Mouse (Mus musculus): ENCODE results near the gene Anxa7. TPM values are rescaled to one million over a fixed set of nuclear protein-coding genes. Genes with fewer than 3 reads are reported as not detected.
A peak's percentile ranks its signal among the peaks of the same experiment; 100 is the strongest.

Gene Anxa7
- 18.0 and 29.8 TPM in 2 replicates for polyA plus RNA-seq (2015; fragmentation: Nextera tagmentation; extraction: Ambion mirVana)

DNA sequence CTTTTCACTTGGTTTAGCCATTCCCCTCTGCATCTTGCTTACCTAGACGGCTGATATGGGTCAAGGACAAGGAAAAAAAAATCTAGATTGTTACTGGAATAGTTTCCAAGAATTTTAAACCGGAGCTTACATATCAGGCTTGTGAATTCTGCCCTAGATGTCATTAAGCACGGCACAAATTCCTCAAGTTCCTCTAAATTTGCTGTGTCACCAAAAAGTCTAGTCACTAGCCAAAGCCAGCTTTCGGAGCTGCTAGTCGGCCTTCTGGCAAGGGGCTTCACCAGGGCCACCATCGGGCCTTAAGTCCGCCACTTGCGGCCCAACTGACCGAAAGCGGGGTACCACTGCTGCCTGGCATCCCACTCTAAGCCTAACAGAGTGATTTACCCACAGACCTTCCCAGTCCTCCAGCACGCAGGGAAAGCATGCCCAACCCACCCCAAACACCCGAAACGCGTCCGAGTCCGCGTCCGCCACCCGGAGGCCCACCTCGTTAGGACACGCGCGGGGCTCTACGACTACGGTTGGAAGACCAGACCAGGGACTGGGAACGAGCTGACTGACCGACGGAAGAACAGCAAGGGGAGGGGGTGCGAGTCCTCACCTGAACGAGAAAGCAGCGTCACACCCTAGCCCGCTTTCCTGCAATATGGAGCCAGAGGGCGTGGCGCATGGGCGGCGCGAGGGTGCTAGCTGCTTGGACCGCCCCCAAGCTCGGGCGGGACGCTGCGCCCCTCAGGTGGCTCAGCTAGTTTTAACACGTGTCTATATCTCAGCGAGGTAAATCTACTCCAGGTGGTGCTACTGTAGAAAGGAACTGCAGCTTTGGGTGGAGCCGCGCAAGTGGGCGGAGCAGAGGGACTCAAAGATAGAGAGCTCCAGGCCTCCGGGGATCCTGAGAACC lies at the start of gene Anxa7:
TSS of gene Anxa7 (minus strand) at position 843 of the 904 bp plus-strand sequence.
- peaks cover 9% of the 10 kb centered on the region for H3K4me1 ChIP-seq
- peak within 1 kb of the TSS; percentile 48 for H3K9ac ChIP-seq (replicated peaks)
- H3K27me3 ChIP-seq (replicated peaks): no peaks in the 10 kb centered on the region
- 1% methylated on average over 48 of the region's 48 CpGs for WGBS
- H3K4me2 ChIP-seq: peak within 1 kb of the TSS; percentile 90
- H3K4me3 ChIP-seq (replicated peaks): peak within 1 kb of the TSS; percentile 61
- peak; percentile 84 for ATAC-seq (ENCODE audit: low FRiP score)
- H3K27ac ChIP-seq (replicated peaks): no peak within 1 kb of the TSS
- H3K9me3 ChIP-seq (replicated peaks): no peaks in the 10 kb centered on the region
- H3K36me3 ChIP-seq: peaks cover 9% of the 10 kb centered on the region; the same call in 1 of the 2 replicates

DNA sequence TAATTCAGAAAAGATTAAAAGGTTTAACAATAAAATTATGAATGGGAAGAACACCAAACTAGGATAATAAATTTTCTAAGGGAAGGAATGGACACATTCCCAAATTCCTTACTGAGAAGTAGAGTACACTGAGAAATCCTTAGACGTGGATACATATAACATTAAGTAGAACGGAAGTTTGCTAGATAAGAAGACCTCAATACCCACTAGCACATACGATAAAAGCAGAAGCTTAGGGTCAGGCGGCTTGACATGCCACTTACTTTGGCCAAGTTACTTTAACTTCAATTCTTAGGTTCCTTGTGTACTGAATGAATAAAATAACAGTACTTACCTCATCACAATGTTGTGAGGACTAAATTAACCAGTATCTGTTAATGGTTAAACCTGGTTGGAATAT lies 49.7 kb upstream of the Anxa7 start:
- WGBS: 94% methylated on average over 4 of the region's 4 CpGs
- Histone ChIP-seq H3K9me3 (replicated peaks) (no peaks in the 10 kb centered on the region), H3K36me3 (no peaks in the 10 kb centered on the region), H3K27me3 (replicated peaks) (no peaks in the 10 kb centered on the region), H3K9ac (replicated peaks) (no peak overlapping the region), H3K4me1 (no peaks in the 10 kb centered on the region), H3K4me2 (no peak overlapping the region), H3K27ac (replicated peaks) (no peak overlapping the region), H3K4me3 (replicated peaks) (no peak overlapping the region)
- ATAC-seq (ENCODE audit: low FRiP score): no peak

DNA sequence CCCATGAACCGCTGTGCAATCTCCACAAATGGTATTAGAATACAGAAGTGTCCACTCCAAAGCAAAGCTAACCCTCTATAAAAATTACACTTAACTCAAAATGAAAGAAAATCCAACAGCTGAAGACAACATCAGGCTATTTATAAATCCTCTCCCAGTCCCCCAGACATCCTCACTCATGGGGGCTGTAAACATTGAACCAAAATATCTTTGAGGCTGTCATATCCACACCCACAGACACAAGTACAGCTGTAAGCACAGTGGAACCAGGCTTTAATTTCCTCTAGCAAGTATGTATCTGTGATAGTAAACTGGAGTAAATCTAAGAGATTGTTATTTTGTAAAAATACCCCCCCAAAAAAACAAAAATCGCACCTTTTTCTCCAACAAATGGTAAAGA lies 40.2 kb upstream of the Anxa7 start:
- Histone ChIP-seq H3K27me3 (replicated peaks) (no peaks in the 10 kb centered on the region), H3K27ac (replicated peaks) (no peak overlapping the region), H3K36me3 (peaks cover 23% of the 10 kb centered on the region), H3K9me3 (replicated peaks) (no peaks in the 10 kb centered on the region), H3K4me1 (no peaks in the 10 kb centered on the region), H3K4me3 (replicated peaks) (no peak overlapping the region), H3K4me2 (no peak overlapping the region), H3K9ac (replicated peaks) (no peak overlapping the region)
- WGBS: 95% methylated on average over 2 of the region's 2 CpGs
- ATAC-seq (ENCODE audit: low FRiP score): no peak

DNA sequence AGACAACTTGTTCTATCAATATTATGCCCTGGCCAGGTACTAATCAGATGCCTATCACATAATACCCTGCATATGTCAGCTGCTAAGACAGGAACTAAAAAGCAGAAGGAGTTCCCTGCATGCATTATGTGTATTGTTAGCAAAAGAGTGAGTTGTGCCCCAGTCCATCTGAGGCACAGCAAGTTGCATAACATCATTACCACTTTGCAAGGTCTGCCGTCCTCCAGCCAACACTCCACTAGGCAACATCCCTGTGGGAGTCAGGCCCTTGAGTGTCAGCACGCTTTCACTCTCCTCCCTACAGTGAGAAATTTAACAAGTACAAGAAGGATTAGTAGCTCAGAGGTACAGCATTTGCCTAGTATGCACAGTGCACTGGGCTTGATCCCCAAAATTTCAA lies 28.5 kb upstream of the Anxa7 start:
- ATAC-seq (ENCODE audit: low FRiP score): no peak
- no peak overlapping the region for H3K9ac ChIP-seq (replicated peaks)
- 74% methylated on average over 2 of the region's 2 CpGs for WGBS
- no peak overlapping the region for H3K4me3 ChIP-seq (replicated peaks)
- H3K9me3 ChIP-seq (replicated peaks): no peaks in the 10 kb centered on the region
- H3K27me3 ChIP-seq (replicated peaks): no peaks in the 10 kb centered on the region
- H3K36me3 ChIP-seq: peaks cover 13% of the 10 kb centered on the region
- H3K4me2 ChIP-seq: no peak overlapping the region
- H3K27ac ChIP-seq (replicated peaks): no peak overlapping the region
- H3K4me1 ChIP-seq: no peaks in the 10 kb centered on the region

DNA sequence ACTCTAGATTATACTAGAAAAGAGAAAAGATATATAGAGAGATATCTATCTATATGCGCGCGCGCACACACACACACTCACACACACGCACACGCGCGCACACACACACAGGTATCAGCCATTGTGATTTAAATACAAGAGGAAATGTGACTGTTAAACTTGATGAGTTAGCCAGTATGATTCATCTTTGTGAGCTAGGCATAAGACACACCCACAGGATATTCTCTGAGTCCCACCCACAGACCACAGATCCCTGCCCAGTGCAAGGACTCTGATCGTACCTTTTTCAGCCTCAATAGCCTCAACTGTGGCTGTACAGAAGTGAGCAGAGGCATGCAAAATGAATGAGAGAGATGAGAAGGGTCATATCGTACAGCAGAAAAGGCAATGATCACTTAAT lies 23.0 kb upstream of the Anxa7 start:
- Histone ChIP-seq H3K4me1 (no peaks in the 10 kb centered on the region), H3K4me2 (no peak overlapping the region)
- WGBS: 97% methylated on average over 10 of the region's 10 CpGs

DNA sequence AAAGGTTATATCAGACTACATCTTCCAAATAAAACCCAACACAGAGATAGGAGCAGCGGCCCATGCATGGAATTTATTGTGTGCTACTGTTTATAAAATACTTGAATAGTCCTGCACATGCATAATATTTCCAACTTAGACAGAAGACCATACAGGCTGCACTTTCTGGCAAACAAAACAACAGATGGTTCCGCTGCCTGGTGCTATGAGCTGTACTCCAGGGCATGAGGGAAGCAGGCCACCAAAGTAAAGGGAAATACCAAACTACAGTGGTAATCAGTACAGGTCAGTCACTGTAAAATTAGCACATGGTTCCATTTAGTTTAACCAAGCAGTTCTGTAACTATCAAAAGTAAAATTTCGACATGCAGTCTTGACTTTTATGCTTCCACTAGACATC lies 20.0 kb upstream of the Anxa7 start:
- WGBS: 94% methylated on average over 3 of the region's 3 CpGs

More for the DNA sequence above, 23.0 kb upstream of the Anxa7 start:
- Histone ChIP-seq H3K27me3 (replicated peaks) (no peaks in the 10 kb centered on the region), H3K4me3 (replicated peaks) (no peak overlapping the region), H3K9ac (replicated peaks) (no peak overlapping the region), H3K36me3 (peaks cover 15% of the 10 kb centered on the region), H3K9me3 (replicated peaks) (no peaks in the 10 kb centered on the region), H3K27ac (replicated peaks) (no peak overlapping the region)
- ATAC-seq (ENCODE audit: low FRiP score): no peak

DNA sequence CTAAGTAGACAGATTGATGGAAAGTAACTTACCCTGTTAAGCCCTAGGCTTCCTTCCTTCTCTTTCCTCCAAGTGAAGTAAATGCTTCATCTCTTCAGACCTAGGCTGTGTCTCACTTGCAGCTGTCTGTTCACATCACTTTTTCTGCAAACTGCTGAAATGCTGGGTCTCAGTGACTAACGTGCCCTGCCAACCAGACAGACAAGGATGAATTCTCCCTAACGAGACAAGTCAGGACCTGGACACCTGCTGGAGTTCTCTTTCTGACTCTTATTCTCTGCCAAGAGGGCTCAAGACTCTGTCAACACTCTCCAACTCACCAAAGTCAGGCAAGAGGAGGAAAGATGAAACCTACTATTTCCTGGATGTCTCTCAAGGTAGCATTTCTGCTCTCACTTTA lies 16.7 kb upstream of the Anxa7 start, which contains the start of gene Mss51:
TSS of gene Mss51 (minus strand) at position 299 of the 400 bp plus-strand sequence.
- Histone ChIP-seq H3K4me3 (replicated peaks) (no peak within 1 kb of the TSS), H3K36me3 (peaks cover 19% of the 10 kb centered on the region), H3K27me3 (replicated peaks) (no peaks in the 10 kb centered on the region), H3K9me3 (replicated peaks) (no peaks in the 10 kb centered on the region), H3K4me1 (no peaks in the 10 kb centered on the region), H3K4me2 (no peak within 1 kb of the TSS), H3K27ac (replicated peaks) (no peak within 1 kb of the TSS), H3K9ac (replicated peaks) (no peak within 1 kb of the TSS)
- no peak for ATAC-seq (ENCODE audit: low FRiP score)
- WGBS: 80% methylated on average over 2 of the region's 2 CpGs

More for the DNA sequence above, 20.0 kb upstream of the Anxa7 start:
- Histone ChIP-seq H3K9me3 (replicated peaks) (no peaks in the 10 kb centered on the region), H3K4me1 (no peaks in the 10 kb centered on the region), H3K9ac (replicated peaks) (no peak overlapping the region), H3K27ac (replicated peaks) (no peak overlapping the region), H3K4me2 (no peak overlapping the region), H3K36me3 (peaks cover 21% of the 10 kb centered on the region), H3K27me3 (replicated peaks) (no peaks in the 10 kb centered on the region), H3K4me3 (replicated peaks) (no peak overlapping the region)
- no peak for ATAC-seq (ENCODE audit: low FRiP score)

DNA sequence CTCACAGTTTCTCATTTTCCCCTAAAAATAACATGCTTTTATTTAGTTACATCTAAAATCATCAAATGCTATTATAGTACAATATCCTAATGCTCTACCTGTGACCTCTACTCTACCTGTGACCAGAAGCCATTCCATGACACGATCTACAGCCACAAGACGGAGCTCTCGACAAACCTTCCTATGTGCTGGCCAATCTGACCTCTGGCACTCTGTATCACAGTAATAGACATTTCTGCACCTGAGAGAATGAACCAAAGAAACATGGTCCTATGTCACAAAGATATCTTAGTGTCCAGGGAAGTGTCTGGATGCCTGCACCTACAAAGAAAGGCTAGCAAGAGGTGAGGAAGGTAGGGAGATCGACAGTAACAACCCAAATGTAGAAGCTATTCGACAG lies 6.1 kb upstream of the Anxa7 start:
- Histone ChIP-seq H3K4me3 (replicated peaks) (no peak overlapping the region), H3K4me1 (no peaks in the 10 kb centered on the region), H3K4me2 (no peak overlapping the region), H3K27me3 (replicated peaks) (no peaks in the 10 kb centered on the region), H3K36me3 (peaks cover 18% of the 10 kb centered on the region), H3K27ac (replicated peaks) (no peak overlapping the region), H3K9me3 (replicated peaks) (no peaks in the 10 kb centered on the region), H3K9ac (replicated peaks) (no peak overlapping the region)
- 98% methylated on average over 5 of the region's 5 CpGs for WGBS
- no peak for ATAC-seq (ENCODE audit: low FRiP score)

DNA sequence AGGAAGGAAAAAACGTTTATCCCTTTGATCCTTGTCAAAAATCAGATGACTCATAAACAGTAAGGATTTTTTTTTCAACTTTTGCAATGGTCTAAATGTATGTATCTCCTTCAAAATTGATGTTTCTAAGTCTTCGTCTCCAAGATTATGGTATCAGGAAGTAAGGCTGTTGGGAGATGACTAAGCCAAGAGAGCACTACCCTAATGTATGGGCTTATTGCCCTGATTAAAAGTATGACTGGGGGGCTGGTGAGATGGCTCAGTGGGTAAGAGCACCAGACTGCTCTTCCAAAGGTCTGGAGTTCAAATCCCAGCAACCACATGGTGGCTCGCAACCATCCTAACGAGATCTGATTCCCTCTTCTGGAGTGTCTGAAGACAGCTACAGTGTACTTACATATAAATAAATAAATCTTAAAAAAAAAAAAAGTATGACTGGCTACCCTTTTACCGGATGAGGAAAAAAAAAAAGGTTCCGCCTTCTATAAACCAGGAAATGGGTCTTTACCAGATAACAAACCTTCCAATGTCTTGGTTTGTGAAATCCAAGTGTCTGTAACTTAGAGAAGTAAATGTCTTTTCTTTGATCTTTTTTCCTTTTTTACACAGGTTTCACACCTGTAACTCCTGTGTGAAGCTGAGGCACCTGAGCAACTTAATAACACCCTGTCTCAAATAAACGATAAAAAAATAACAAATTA lies 2.3 kb upstream of the Anxa7 start:
- no peak overlapping the region for H3K4me2 ChIP-seq
- no peak overlapping the region for H3K9ac ChIP-seq (replicated peaks)
- 91% methylated on average over 7 of the region's 7 CpGs for WGBS
- H3K4me3 ChIP-seq (replicated peaks): no peak overlapping the region
- no peaks in the 10 kb centered on the region for H3K27me3 ChIP-seq (replicated peaks)
- ATAC-seq (ENCODE audit: low FRiP score): no peak
- H3K27ac ChIP-seq (replicated peaks): no peak overlapping the region
- no peaks in the 10 kb centered on the region for H3K9me3 ChIP-seq (replicated peaks)
- H3K4me1 ChIP-seq: peaks cover 9% of the 10 kb centered on the region
- H3K36me3 ChIP-seq: peaks cover 14% of the 10 kb centered on the region; the same call in 1 of the 2 replicates

DNA sequence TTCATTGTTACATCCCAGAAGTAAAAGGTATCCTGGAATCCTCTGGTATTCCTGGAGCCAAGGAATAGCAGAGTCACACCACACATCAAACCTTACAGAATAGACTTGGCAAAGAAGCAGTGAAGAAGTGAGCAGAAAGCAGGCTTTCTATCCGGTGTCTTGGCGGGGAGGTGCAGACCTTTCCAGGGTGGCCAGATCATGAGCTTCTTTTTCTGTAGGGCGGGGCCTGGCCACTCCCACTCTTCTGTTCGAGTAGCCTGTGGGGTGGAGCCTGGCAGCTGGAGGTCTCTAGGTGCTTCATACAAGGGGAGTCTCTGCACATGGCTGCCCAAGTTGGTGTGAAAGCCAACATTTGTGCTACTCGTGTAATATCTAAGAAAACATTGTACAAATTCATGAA lies 1.3 kb upstream of the Anxa7 start:
- H3K9ac ChIP-seq (replicated peaks): no peak overlapping the region
- 17% methylated on average over 5 of the region's 5 CpGs for WGBS
- H3K4me1 ChIP-seq: peaks cover 9% of the 10 kb centered on the region
- H3K9me3 ChIP-seq (replicated peaks): no peaks in the 10 kb centered on the region
- no peak overlapping the region for H3K4me3 ChIP-seq (replicated peaks)
- H3K27me3 ChIP-seq (replicated peaks): no peaks in the 10 kb centered on the region
- ATAC-seq (ENCODE audit: low FRiP score): no peak
- no peak overlapping the region for H3K27ac ChIP-seq (replicated peaks)
- no peak overlapping the region for H3K4me2 ChIP-seq
- H3K36me3 ChIP-seq: peaks cover 14% of the 10 kb centered on the region; the same call in 1 of the 2 replicates

DNA sequence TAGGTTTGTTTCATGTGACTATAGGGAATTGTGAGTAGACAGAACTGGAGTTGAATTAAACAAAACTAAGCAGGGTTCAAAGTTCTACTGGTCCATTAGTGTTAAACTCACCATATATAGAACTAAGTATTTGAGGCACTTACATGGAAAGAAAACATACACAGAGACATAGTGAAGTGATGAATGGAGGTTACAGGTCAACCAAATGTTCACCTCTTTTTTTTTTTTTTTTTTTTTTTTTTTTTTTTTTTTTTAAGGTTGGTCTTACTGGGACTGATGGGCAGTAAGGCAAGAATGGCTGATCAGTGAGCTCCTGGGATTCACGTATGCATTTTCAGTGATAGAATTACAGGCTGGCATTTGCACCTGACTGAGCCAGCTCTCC lies 254 bp upstream of the Anxa7 start:
- no peak for ATAC-seq (ENCODE audit: low FRiP score)
- no peaks in the 10 kb centered on the region for H3K9me3 ChIP-seq (replicated peaks)

More for the DNA sequence above, 254 bp upstream of the Anxa7 start:
- Histone ChIP-seq H3K27me3 (replicated peaks) (no peaks in the 10 kb centered on the region), H3K27ac (replicated peaks) (no peak overlapping the region), H3K4me2 (peak overlapping the region; percentile 90), H3K4me3 (replicated peaks) (peak overlapping the region; percentile 61), H3K4me1 (peaks cover 9% of the 10 kb centered on the region), H3K36me3 (peaks cover 14% of the 10 kb centered on the region; the same call in 1 of the 2 replicates), H3K9ac (replicated peaks) (peak overlapping the region; percentile 48)
- WGBS: 48% methylated on average over 1 of the region's 1 CpGs

Data from neural tube, embryonic 15.5 days (tissue).